Mouse (Mus musculus) heart, embryonic 11.5 days (tissue): Measurements from ENCODE around the gene Btf3. TPM values are rescaled to one million over a fixed set of nuclear protein-coding genes. Genes with fewer than 3 reads are reported as not detected.

Experiments
- ATAC-seq: fragments of 200-750 bp; cut with Nextera tagmentation; replicated peaks from 2 replicates; pipeline ENCODE4 v1.8.0; 2017; ENCODE audit warnings: moderate library complexity; ENCODE audit not compliant: insufficient number of reproducible peaks, low FRiP score, low TSS enrichment
- H3K27ac ChIP-seq: fragments of 300-500 bp; sonication (generic); 2 replicates; pipeline ENCODE4 v1.5.1; 2014; ENCODE audit warnings: mild to moderate bottlenecking, low read depth, low read length
- H3K27me3 ChIP-seq: fragments of 300-500 bp; sonication (generic); 2 replicates; pipeline ENCODE4 v1.6.1; 2014; ENCODE audit warnings: mild to moderate bottlenecking, low read length, mixed read lengths; ENCODE audit not compliant: control insufficient read depth, insufficient read depth
- H3K36me3 ChIP-seq: fragments of 300-500 bp; sonication (generic); 2 replicates; pipeline ENCODE4 v1.6.1; 2014; ENCODE audit warnings: mild to moderate bottlenecking, low read length, moderate library complexity, mixed read lengths; ENCODE audit not compliant: control insufficient read depth, insufficient read depth
- H3K4me1 ChIP-seq: fragments of 300-500 bp; sonication (generic); 2 replicates; pipeline ENCODE4 v1.6.1; 2014; ENCODE audit warnings: low read length; ENCODE audit not compliant: control insufficient read depth, insufficient read depth
- H3K4me2 ChIP-seq: fragments of 300-500 bp; sonication (generic); 2 replicates; pipeline ENCODE4 v1.6.1; 2014; ENCODE audit warnings: mild to moderate bottlenecking, moderate library complexity
- H3K4me3 ChIP-seq: fragments of 300-500 bp; sonication (generic); 2 replicates; pipeline ENCODE4 v1.5.1; 2014; ENCODE audit warnings: low read depth, low read length
- H3K9ac ChIP-seq: fragments of 300-500 bp; sonication (generic); 2 replicates; pipeline ENCODE4 v1.6.1; 2014; ENCODE audit warnings: mild to moderate bottlenecking, low read depth, low read length, moderate library complexity
- H3K9me3 ChIP-seq: fragments of 300-500 bp; sonication (generic); replicated peaks from 2 replicates; pipeline ENCODE4 v1.6.1; 2016; ENCODE audit warnings: low read length; ENCODE audit not compliant: control insufficient read depth
- WGBS: fragments of 180-500 bp; shearing (Covaris S2); extraction: QIAGEN DNeasy Blood & Tissue Kit; methylation state at CpG from one replicate; pipeline ENCODE4 v1.1.7; 2014; ENCODE audit not compliant: insufficient replicate concordance; 5-methylcytosine and 5-hydroxymethylcytosine counted together
- polyA plus RNA-seq: library from polyadenylated mRNA; unstranded; fragments of >200 nt; fragmentation: Nextera tagmentation; extraction: Ambion mirVana; gene quantifications from 2 replicates; pipeline ENCODE4 v1.2.1, GENCODE M21; 2014

Gene Btf3
- polyA plus RNA-seq, 1 experiment from 2014 or later, result 573 TPM

- Histone ChIP-seq H3K4me1 (peaks cover 7% of the 10 kb centered on the region; the same call in 1 of the 2 replicates), H3K9me3 (no peaks in the 10 kb centered on the region), H3K36me3 (no peaks in the 10 kb centered on the region), H3K27me3 (peaks cover 81% of the 10 kb centered on the region), H3K27ac (no peak overlapping the region), H3K9ac (no peak overlapping the region), H3K4me2 (no peak overlapping the region), H3K4me3 (no peak overlapping the region)
- no peak for ATAC-seq
- 3% methylated on average over 18 of the region's 18 CpGs for WGBS
Observed at GRCm38 (mm10) chr13:98357433-98358423, 40.9 kb upstream of the Btf3 start.

GRCm38 (mm10) chr13:98356973-98357425 is 40.2 kb upstream of the Btf3 start:
- WGBS, result 8% methylated on average over 6 of the region's 6 CpGs
- ATAC-seq, result no peak
- H3K27ac ChIP-seq, result no peak overlapping the region
- H3K4me3 ChIP-seq, result no peak overlapping the region
- peaks cover 81% of the 10 kb centered on the region for H3K27me3 ChIP-seq
- no peaks in the 10 kb centered on the region for H3K9me3 ChIP-seq
- no peak overlapping the region for H3K4me2 ChIP-seq
- no peak overlapping the region for H3K9ac ChIP-seq
- H3K36me3 ChIP-seq, result no peaks in the 10 kb centered on the region
- H3K4me1 ChIP-seq, result peaks cover 7% of the 10 kb centered on the region; the same call in 1 of the 2 replicates

- 9% methylated on average over 9 of the region's 9 CpGs for WGBS
- Histone ChIP-seq H3K4me3 (peak overlapping the region; percentile 56; the same call in 1 of the 2 replicates), H3K36me3 (no peaks in the 10 kb centered on the region), H3K27me3 (peaks cover 85% of the 10 kb centered on the region), H3K4me2 (peak overlapping the region; percentile 87), H3K9me3 (no peaks in the 10 kb centered on the region), H3K4me1 (peaks cover 7% of the 10 kb centered on the region; the same call in 1 of the 2 replicates), H3K9ac (no peak overlapping the region), H3K27ac (no peak overlapping the region)
- no peak for ATAC-seq
Observed at GRCm38 (mm10) chr13:98356176-98356972, 39.6 kb upstream of the Btf3 start.

- under 1% methylated on average over 67 of the region's 81 CpGs for WGBS
- H3K27ac ChIP-seq, result no peak overlapping the region
- no peak for ATAC-seq
Observed at GRCm38 (mm10) chr13:98355559-98356111, 38.8 kb upstream of the Btf3 start.

GRCm38 (mm10) chr13:98354871-98355558 is 38.2 kb upstream of the Btf3 start:
- ATAC-seq, result 0 out of 2 replicates have a peak, but pooled peaks have one; percentile 5
- 0 out of 2 replicates have a peak overlapping the region, but pooled peaks have one; percentile 39 for H3K9ac ChIP-seq
- no peaks in the 10 kb centered on the region for H3K9me3 ChIP-seq
- peak overlapping the region; percentile 56 for H3K4me3 ChIP-seq
- H3K27me3 ChIP-seq, result peaks cover 85% of the 10 kb centered on the region
- no peak overlapping the region for H3K27ac ChIP-seq
- H3K4me2 ChIP-seq, result peak overlapping the region; percentile 87
- H3K4me1 ChIP-seq, result peaks cover 7% of the 10 kb centered on the region; the same call in 1 of the 2 replicates
- H3K36me3 ChIP-seq, result no peaks in the 10 kb centered on the region
- under 1% methylated on average over 83 of the region's 102 CpGs for WGBS

More at GRCm38 (mm10) chr13:98355559-98356111, 38.8 kb upstream of the Btf3 start:
- H3K4me2 ChIP-seq, result peak overlapping the region; percentile 87
- 0 out of 2 replicates have a peak overlapping the region, but pooled peaks have one; percentile 39 for H3K9ac ChIP-seq
- peak overlapping the region; percentile 56 for H3K4me3 ChIP-seq
- H3K36me3 ChIP-seq, result no peaks in the 10 kb centered on the region
- peaks cover 7% of the 10 kb centered on the region; the same call in 1 of the 2 replicates for H3K4me1 ChIP-seq
- H3K27me3 ChIP-seq, result peaks cover 85% of the 10 kb centered on the region
- H3K9me3 ChIP-seq, result no peaks in the 10 kb centered on the region

GRCm38 (mm10) chr13:98354090-98354801 is 37.4 kb upstream of the Btf3 start, which contains the start of gene Foxd1:
TSS of gene Foxd1 (plus strand) at chr13:98354242.
- Histone ChIP-seq H3K4me1 (peaks cover 7% of the 10 kb centered on the region; the same call in 1 of the 2 replicates), H3K4me3 (peak within 1 kb of the TSS; percentile 56), H3K27me3 (peaks cover 86% of the 10 kb centered on the region), H3K27ac (0 out of 2 replicates have a peak within 1 kb of the TSS, but pooled peaks have one; percentile 29), H3K9me3 (no peaks in the 10 kb centered on the region), H3K4me2 (peak within 1 kb of the TSS; percentile 87), H3K9ac (peak within 1 kb of the TSS; percentile 59; the same call in 1 of the 2 replicates), H3K36me3 (no peaks in the 10 kb centered on the region)
- peak; percentile 80 for ATAC-seq
- under 1% methylated on average over 57 of the region's 76 CpGs for WGBS

- Histone ChIP-seq H3K36me3 (no peaks in the 10 kb centered on the region), H3K4me2 (peak overlapping the region; percentile 87), H3K27ac (no peak overlapping the region), H3K9me3 (no peaks in the 10 kb centered on the region), H3K4me3 (peak overlapping the region; percentile 56), H3K9ac (no peak overlapping the region), H3K4me1 (peaks cover 7% of the 10 kb centered on the region; the same call in 1 of the 2 replicates), H3K27me3 (peaks cover 83% of the 10 kb centered on the region)
- no peak for ATAC-seq
- WGBS, result 2% methylated on average over 13 of the region's 13 CpGs
Observed at GRCm38 (mm10) chr13:98353709-98354089, 36.9 kb upstream of the Btf3 start.
